In genomic region chr8:79293841-79294240, GRCm38 (mm10) we compare ENCODE assay signal across 10 mouse cellular contexts. TPM values are rescaled to one million over a fixed set of nuclear protein-coding genes. Genes with fewer than 3 reads are reported as not detected.
A peak's percentile ranks its signal among the peaks of the same experiment; 100 is the strongest.
DNase-seq lines count a peak whose midpoint lies in the region; ATAC-seq and TF ChIP-seq lines count a peak whose summit lies in the region.
"Had no signal": no experiment of that assay in that cellular context is flagged by ENCODE, and none has a peak within 500 bp of the region (broad histone marks: within the 10 kb centered on the region; RNA-seq: fewer than 3 reads in every experiment).

No protein-coding gene starts in this region.

- no peak for TF ChIP-seq POLR2A in liver, adult 2 months (IDR thresholded peaks at IDR 0.05; ENCODE audit: extremely low read depth, insufficient read depth, low read length)

- H3K79me2 ChIP-seq in liver, adult 2 months (ENCODE audit: control insufficient read depth, insufficient read depth, low read length) = peaks cover 14% of the 10 kb centered on the region; the same call in 1 of the 2 replicates

- peak; percentile 51 for DNase-seq in liver, adult 2 months (ENCODE audit: extremely low read depth, low read depth, low spot score)
- no peak for DNase-seq in liver
- no peak for DNase-seq in embryonic facial prominence, embryonic 14.5 days (ENCODE audit: low spot score)
- no peak for DNase-seq in limb, embryonic 10.5 days (ENCODE audit: low spot score)
- no peak for DNase-seq in adipocyte (ENCODE audit: low spot score)
- DNase-seq in embryo, embryonic 11 days = no peak
- no peak for DNase-seq in lung, postnatal 25 days (ENCODE audit: low spot score)
- DNase-seq: adrenal gland, adult 8-10 months; kidney, adult 9 months had no signal

- no peak overlapping the region for H3K27ac ChIP-seq in liver, adult 2 months (replicated peaks; ENCODE audit: insufficient read depth, low read depth, low read length)
- peak overlapping the region; percentile 98 for H3K27ac ChIP-seq in embryonic facial prominence, embryonic 14.5 days (replicated peaks; ENCODE audit: low read depth, low read length)
- H3K27ac ChIP-seq in limb, embryonic 10.5 days = peak overlapping the region; percentile 98
- no peak overlapping the region for H3K27ac ChIP-seq in neural tube, embryonic 14.5 days (ENCODE audit: low read depth, low read length)

- H3K9ac ChIP-seq in liver, adult 2 months (ENCODE audit: low read depth, low read length) = no peak overlapping the region
- peak overlapping the region; percentile 86 for H3K9ac ChIP-seq in embryonic facial prominence, embryonic 14.5 days (ENCODE audit: low read depth, low read length)
- peak overlapping the region; percentile 73; the same call in 1 of the 2 replicates for H3K9ac ChIP-seq in neural tube, embryonic 14.5 days (replicated peaks; ENCODE audit: low read depth, low read length)

- peak overlapping the region; percentile 97; the same call in 1 of the 2 replicates for H3K4me3 ChIP-seq in liver, adult 2 months (ENCODE audit: insufficient read depth, low read depth, low read length)
- peak overlapping the region; percentile 67 for H3K4me3 ChIP-seq in embryonic facial prominence, embryonic 14.5 days (ENCODE audit: low read depth, low read length)
- peak overlapping the region; percentile 66 for H3K4me3 ChIP-seq in limb, embryonic 10.5 days
- H3K4me3 ChIP-seq in neural tube, embryonic 14.5 days (ENCODE audit: low read depth, low read length) = peak overlapping the region; percentile 62

- no peaks in the 10 kb centered on the region for H3K27me3 ChIP-seq in liver, adult 2 months (ENCODE audit: control insufficient read depth, insufficient read depth, low read length)
- no peaks in the 10 kb centered on the region for H3K27me3 ChIP-seq in embryonic facial prominence, embryonic 14.5 days (replicated peaks; ENCODE audit: control insufficient read depth, insufficient read depth, low read length)
- no peaks in the 10 kb centered on the region for H3K27me3 ChIP-seq in limb, embryonic 10.5 days (ENCODE audit: low read depth, poor library complexity, severe bottlenecking)
- no peaks in the 10 kb centered on the region for H3K27me3 ChIP-seq in neural tube, embryonic 14.5 days (ENCODE audit: control insufficient read depth, insufficient read depth, low read length)

- no peaks in the 10 kb centered on the region for H3K9me3 ChIP-seq in embryonic facial prominence, embryonic 14.5 days (ENCODE audit: control insufficient read depth, low read length)
- H3K9me3 ChIP-seq in limb, embryonic 10.5 days (replicated peaks) = no peaks in the 10 kb centered on the region
- no peaks in the 10 kb centered on the region for H3K9me3 ChIP-seq in neural tube, embryonic 14.5 days (ENCODE audit: control insufficient read depth, low read length)

- H3K4me2 ChIP-seq in embryonic facial prominence, embryonic 14.5 days (ENCODE audit: low read depth, low read length) = peak overlapping the region; percentile 92
- peak overlapping the region; percentile 89 for H3K4me2 ChIP-seq in neural tube, embryonic 14.5 days (ENCODE audit: low read depth, low read length)

- no peaks in the 10 kb centered on the region for H3K36me3 ChIP-seq in liver, adult 2 months (ENCODE audit: control insufficient read depth, insufficient read depth, low read length)
- no peaks in the 10 kb centered on the region for H3K36me3 ChIP-seq in embryonic facial prominence, embryonic 14.5 days (ENCODE audit: control insufficient read depth, insufficient read depth, low read length)
- no peaks in the 10 kb centered on the region for H3K36me3 ChIP-seq in limb, embryonic 10.5 days
- H3K36me3 ChIP-seq in neural tube, embryonic 14.5 days (ENCODE audit: control insufficient read depth, insufficient read depth, low read length) = no peaks in the 10 kb centered on the region

- H3K4me1 ChIP-seq in liver, adult 2 months (ENCODE audit: control insufficient read depth, insufficient read depth, low read length) = peaks cover 5% of the 10 kb centered on the region; the same call in 1 of the 2 replicates
- H3K4me1 ChIP-seq in embryonic facial prominence, embryonic 14.5 days (ENCODE audit: control insufficient read depth, insufficient read depth, low read length) = peaks cover 13% of the 10 kb centered on the region
- peaks cover 23% of the 10 kb centered on the region for H3K4me1 ChIP-seq in limb, embryonic 10.5 days
- peaks cover 13% of the 10 kb centered on the region for H3K4me1 ChIP-seq in neural tube, embryonic 14.5 days (ENCODE audit: control insufficient read depth, insufficient read depth, low read length)

- no peak for TF ChIP-seq CTCF in liver, adult 2 months (IDR thresholded peaks at IDR 0.05; ENCODE audit: low read depth, low read length)

- no peak for ATAC-seq in embryonic facial prominence, embryonic 14.5 days (ENCODE audit: low read depth)
- ATAC-seq in neural tube, embryonic 14.5 days (ENCODE audit: low read depth) = no peak

- WGBS in liver, adult 2 months = 39% methylated on average over 3 of the region's 3 CpGs
- WGBS in embryonic facial prominence, embryonic 14.5 days = 50% methylated on average over 3 of the region's 3 CpGs
- 78% methylated on average over 3 of the region's 3 CpGs for WGBS in limb, embryonic 10.5 days
- whole genome bisulfite sequencing in neural tube, embryonic 14.5 days = 59% methylated on average over 3 of the region's 3 CpGs

RNA-seq across cellular contexts. Expression of gene Mmaa, which starts 0.9 kb away (rescaled TPM):
- 7.7 and 9.0 TPM in 2 replicates for total RNA-seq in liver, adult 2 months (2014; rRNA removed)
- polyA plus RNA-seq in liver, adult 2 months (2012; rRNA removed) = 7.4 and 8.2 TPM in 2 replicates
- polyA plus RNA-seq in embryonic facial prominence, embryonic 14.5 days (2014; fragmentation: Nextera tagmentation; extraction: Ambion mirVana) = 13.2 and 15.2 TPM in 2 replicates
- polyA plus RNA-seq in limb, embryonic 10.5 days (2016; fragmentation: Nextera tagmentation; extraction: Ambion mirVana) = 10.2 and 12.2 TPM in 2 replicates
- 16.1 and 17.2 TPM in 2 replicates for polyA plus RNA-seq in neural tube, embryonic 14.5 days (2014; fragmentation: Nextera tagmentation; extraction: Ambion mirVana)

RNA-seq across cellular contexts. Expression of gene 1700011L22Rik, which starts 45.5 kb away (rescaled TPM):
- not detected in 2 replicates for total RNA-seq in liver, adult 2 months (2014; rRNA removed)
- not detected in 2 replicates for polyA plus RNA-seq in liver, adult 2 months (2012; rRNA removed)
- not detected in 2 replicates for polyA plus RNA-seq in embryonic facial prominence, embryonic 14.5 days (2014; fragmentation: Nextera tagmentation; extraction: Ambion mirVana)
- not detected in 2 replicates for polyA plus RNA-seq in limb, embryonic 10.5 days (2016; fragmentation: Nextera tagmentation; extraction: Ambion mirVana)
- polyA plus RNA-seq in neural tube, embryonic 14.5 days (2014; fragmentation: Nextera tagmentation; extraction: Ambion mirVana) = not detected in 2 replicates

Comparison
In these comparisons a context has a peak if more than half of its experiments do, and no peak if none do; other contexts are left out.
1. H3K27ac ChIP-seq: peak in embryonic facial prominence, embryonic 14.5 days (single experiment) and limb, embryonic 10.5 days (single experiment); none in liver, adult 2 months (single experiment) and neural tube, embryonic 14.5 days (single experiment).
2. Peak in every context shown above with its lines, with median percentiles within 50 percentile points of each other: H3K4me3 ChIP-seq.